Mouse (Mus musculus) bone marrow, adult 2 months (tissue): ENCODE measurements around the gene Palld.

Experiments used
- CTCF ChIP-seq: fragments of 200-500 bp; IDR thresholded peaks from 2 replicates; pipeline ENCODE4 v1.5.1; 2011; ENCODE audit warnings: low read length, control low read depth; ENCODE audit not compliant: control insufficient read depth, insufficient read depth
- POLR2A ChIP-seq: fragments of 200-500 bp; IDR thresholded peaks from 2 replicates; pipeline ENCODE4 v1.6.1; 2011; ENCODE audit warnings: low read depth, mild to moderate bottlenecking, control low read depth, low read length, borderline replicate concordance; ENCODE audit not compliant: control insufficient read depth

DNA sequence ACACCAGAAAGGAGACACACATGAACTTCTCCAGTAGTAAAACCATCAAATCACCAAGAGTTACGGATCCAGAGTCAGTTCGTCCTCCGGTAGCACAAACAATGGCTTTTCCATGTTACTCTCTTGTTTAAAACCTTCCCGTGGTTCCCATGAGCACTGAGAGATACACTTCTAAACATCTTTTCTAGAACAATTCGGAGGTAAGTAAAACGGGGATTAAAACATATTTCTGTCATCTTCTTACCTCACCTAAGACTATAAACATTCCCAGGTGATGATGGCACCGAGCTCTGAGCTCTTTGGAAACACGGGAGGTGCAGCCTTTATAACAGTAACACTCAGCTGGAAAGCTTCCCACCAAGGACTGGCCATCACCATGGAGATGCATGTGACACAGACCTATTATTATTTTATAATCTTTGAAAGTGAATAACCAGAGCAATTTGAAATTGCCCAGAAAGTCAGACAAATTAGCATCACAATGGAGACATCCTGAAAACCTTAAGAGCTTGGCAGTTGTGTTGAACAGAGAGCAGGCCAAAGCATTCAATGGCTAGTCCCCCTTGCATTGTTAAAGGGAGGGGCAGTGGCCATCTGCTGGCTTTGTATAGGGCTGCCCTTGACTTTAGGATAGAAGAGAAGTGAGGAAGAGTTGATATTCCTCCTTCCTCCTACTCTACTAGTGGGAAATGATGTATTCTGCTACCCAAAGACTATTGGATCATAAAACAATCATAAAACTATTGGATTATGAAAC is 385.6 kb downstream of the Palld start:
- TF ChIP-seq POLR2A (no peak), CTCF (no peak)
